8 mouse cellular contexts compared by ENCODE assay signal in genomic region chr2:101679164-101679784, GRCm38 (mm10). TPM values are rescaled to one million over a fixed set of nuclear protein-coding genes. Genes with fewer than 3 reads are reported as not detected.
DNase-seq lines count a peak whose midpoint lies in the region; ATAC-seq and TF ChIP-seq lines count a peak whose summit lies in the region.

No protein-coding gene starts in this region.

- peaks cover 30% of the 10 kb centered on the region for H3K79me2 ChIP-seq in myocyte (ENCODE audit: control insufficient read depth, insufficient read depth)

- H3K36me3 ChIP-seq in heart, embryonic 11.5 days (ENCODE audit: control insufficient read depth, insufficient read depth, low read length), result no peaks in the 10 kb centered on the region
- H3K36me3 ChIP-seq in forebrain, embryonic 14.5 days (ENCODE audit: control insufficient read depth, insufficient read depth, low read length), result peaks cover 6% of the 10 kb centered on the region; the same call in 1 of the 2 replicates
- H3K36me3 ChIP-seq in limb, embryonic 14.5 days (ENCODE audit: control insufficient read depth, insufficient read depth, low read length), result peaks cover under 1% of the 10 kb centered on the region; the same call in 1 of the 2 replicates
- no peaks in the 10 kb centered on the region for H3K36me3 ChIP-seq in myocyte (ENCODE audit: control insufficient read depth, insufficient read depth)

- H3K27me3 ChIP-seq in heart, embryonic 11.5 days (ENCODE audit: control insufficient read depth, insufficient read depth, low read length), result peaks cover 2% of the 10 kb centered on the region; the same call in 1 of the 2 replicates
- no peaks in the 10 kb centered on the region for H3K27me3 ChIP-seq in forebrain, embryonic 14.5 days (replicated peaks; ENCODE audit: control insufficient read depth, insufficient read depth, low read length)
- H3K27me3 ChIP-seq in limb, embryonic 14.5 days (ENCODE audit: control insufficient read depth, insufficient read depth, low read length), result no peaks in the 10 kb centered on the region
- H3K27me3 ChIP-seq in myocyte (ENCODE audit: control insufficient read depth, insufficient read depth, insufficient read length), result peaks cover 17% of the 10 kb centered on the region

- intact Hi-C loops in heart, postnatal 14 days (cut with DNase I), result no loop called here
- intact Hi-C loops in left cerebral cortex, postnatal 4 days (cut with DNase I), result no loop called here

- H3K9ac ChIP-seq in heart, embryonic 11.5 days (ENCODE audit: low read depth, low read length), result peak overlapping the region; percentile 96
- H3K9ac ChIP-seq in forebrain, embryonic 14.5 days (ENCODE audit: low read length), result peak overlapping the region; percentile 94
- H3K9ac ChIP-seq in limb, embryonic 14.5 days (ENCODE audit: low read depth, low read length, severe bottlenecking), result peak overlapping the region; percentile 85

- WGBS in heart, embryonic 11.5 days (ENCODE audit: insufficient replicate concordance), result 8% methylated on average over 15 of the region's 15 CpGs
- WGBS in forebrain, embryonic 14.5 days, result under 1% methylated on average over 15 of the region's 15 CpGs
- WGBS in limb, embryonic 14.5 days, result 7% methylated on average over 15 of the region's 15 CpGs

- no peaks in the 10 kb centered on the region for H3K9me3 ChIP-seq in heart, embryonic 11.5 days (replicated peaks; ENCODE audit: control insufficient read depth, low read length)
- H3K9me3 ChIP-seq in forebrain, embryonic 14.5 days (replicated peaks; ENCODE audit: control insufficient read depth, low read length), result no peaks in the 10 kb centered on the region
- H3K9me3 ChIP-seq in limb, embryonic 14.5 days (ENCODE audit: control insufficient read depth, low read length), result no peaks in the 10 kb centered on the region

- ATAC-seq in heart, embryonic 11.5 days (replicated peaks; ENCODE audit: insufficient number of reproducible peaks, low FRiP score, low TSS enrichment), result no peak
- ATAC-seq in forebrain, embryonic 14.5 days, result no peak
- no peak for ATAC-seq in limb, embryonic 14.5 days (ENCODE audit: low FRiP score, low read depth)

- peaks cover 5% of the 10 kb centered on the region; the same call in 1 of the 2 replicates for H3K4me1 ChIP-seq in heart, embryonic 11.5 days (ENCODE audit: control insufficient read depth, insufficient read depth, low read length)
- peaks cover 7% of the 10 kb centered on the region; the same call in 1 of the 2 replicates for H3K4me1 ChIP-seq in forebrain, embryonic 14.5 days (ENCODE audit: control insufficient read depth, insufficient read depth, low read length)
- peaks cover 6% of the 10 kb centered on the region for H3K4me1 ChIP-seq in limb, embryonic 14.5 days (ENCODE audit: control insufficient read depth, insufficient read depth, low read length)

- peak overlapping the region; percentile 77 for H3K4me3 ChIP-seq in heart, embryonic 11.5 days (ENCODE audit: low read depth, low read length)
- peak overlapping the region; percentile 92 for H3K4me3 ChIP-seq in forebrain, embryonic 14.5 days (ENCODE audit: low read depth, low read length)
- H3K4me3 ChIP-seq in limb, embryonic 14.5 days (replicated peaks; ENCODE audit: low read length), result peak overlapping the region; percentile 94
- peak overlapping the region; percentile 91 for H3K4me3 ChIP-seq in myocyte

- peak overlapping the region; percentile 29 for H3ac ChIP-seq in myocyte (ENCODE audit: control insufficient read depth, insufficient read length)

- TF ChIP-seq POLR2A in limb, embryonic 14.5 days (IDR thresholded peaks at IDR 0.05; ENCODE audit: borderline replicate concordance, extremely low read depth, insufficient read depth, insufficient read length), result no peak
- TF ChIP-seq POLR2A in myocyte (IDR thresholded peaks at IDR 0.05; ENCODE audit: insufficient read length, low read depth), result no peak

- H3K4me2 ChIP-seq in heart, embryonic 11.5 days, result peak overlapping the region; percentile 76
- H3K4me2 ChIP-seq in forebrain, embryonic 14.5 days (ENCODE audit: low read length), result peak overlapping the region; percentile 74
- H3K4me2 ChIP-seq in limb, embryonic 14.5 days (replicated peaks; ENCODE audit: low read depth, low read length, severe bottlenecking), result peak overlapping the region; percentile 83
- H3K4me2 ChIP-seq in myocyte (ENCODE audit: low read depth), result peak overlapping the region; percentile 77

- DNase-seq in heart, postnatal 14 days, result no peak
- DNase-seq in T-cell, adult 2 months (ENCODE audit: low spot score), result peak; percentile 48
- peak; percentile 18 for DNase-seq in forebrain, embryonic 14.5 days (ENCODE audit: low spot score)
- DNase-seq in limb, embryonic 14.5 days (ENCODE audit: low spot score), result no peak
- no peak for DNase-seq in right cerebral cortex, postnatal 14 days
- no peak for DNase-seq in left cerebral cortex, postnatal 4 days

- no peak overlapping the region for H3K27ac ChIP-seq in heart, embryonic 11.5 days (ENCODE audit: low read depth, low read length)
- H3K27ac ChIP-seq in forebrain, embryonic 14.5 days (ENCODE audit: low read depth, low read length), result no peak overlapping the region
- H3K27ac ChIP-seq in limb, embryonic 14.5 days (replicated peaks; ENCODE audit: low read depth, low read length), result no peak overlapping the region

TF ChIP-seq in myocyte, 11 proteins besides CTCF, POLR2A, EP300 and RAD21:
- TF ChIP-seq REST (IDR thresholded peaks at IDR 0.05; ENCODE audit: insufficient read depth, insufficient read length), result no peak
- peak; percentile 41 for TF ChIP-seq USF1 (IDR thresholded peaks at IDR 0.05; ENCODE audit: low read depth)

RNA-seq across cellular contexts. Expression of gene Traf6, which starts 1.0 kb away (rescaled TPM):
- polyA plus RNA-seq in heart, embryonic 11.5 days (2014; fragmentation: Nextera tagmentation; extraction: Ambion mirVana), result 8.3 and 10.2 TPM in 2 replicates
- total RNA-seq in heart, postnatal 14 days (2021), result 10 to 100 TPM; 10.7 to 11.5 TPM
- 12.8 and 13.1 TPM in 2 replicates for polyA plus RNA-seq in forebrain, embryonic 14.5 days (2014; fragmentation: Nextera tagmentation; extraction: Ambion mirVana)
- 13.2 and 14.6 TPM in 2 replicates for polyA plus RNA-seq in limb, embryonic 14.5 days (2012; rRNA removed)
- 12.8 and 13.8 TPM in 2 replicates for polyA plus RNA-seq in limb, embryonic 14.5 days (2014; fragmentation: Nextera tagmentation; extraction: Ambion mirVana)
- polyA plus RNA-seq in myocyte (2012; fragmentation: generic; extraction: Trizol), result 5.4 TPM
- total RNA-seq in left cerebral cortex, postnatal 4 days (2021), result 10 to 100 TPM; 13.9 to 17.7 TPM

RNA-seq across cellular contexts. Expression of gene B230118H07Rik, which starts 29.9 kb away (rescaled TPM):
- polyA plus RNA-seq in heart, embryonic 11.5 days (2014; fragmentation: Nextera tagmentation; extraction: Ambion mirVana), result 44.9 and 47.2 TPM in 2 replicates
- 10 to 100 TPM; 69.2 to 69.8 TPM for total RNA-seq in heart, postnatal 14 days (2021)
- 50.2 and 58.8 TPM in 2 replicates for polyA plus RNA-seq in forebrain, embryonic 14.5 days (2014; fragmentation: Nextera tagmentation; extraction: Ambion mirVana)
- polyA plus RNA-seq in limb, embryonic 14.5 days (2012; rRNA removed), result 14.4 and 22.2 TPM in 2 replicates
- polyA plus RNA-seq in limb, embryonic 14.5 days (2014; fragmentation: Nextera tagmentation; extraction: Ambion mirVana), result 47.3 and 56.2 TPM in 2 replicates
- 18.1 TPM for polyA plus RNA-seq in myocyte (2012; fragmentation: generic; extraction: Trizol)
- total RNA-seq in left cerebral cortex, postnatal 4 days (2021), result 10 to 100 TPM; 21.1 to 24.9 TPM

RNA-seq across cellular contexts. Expression of gene Rag1, which starts 30.0 kb away (rescaled TPM):
- polyA plus RNA-seq in heart, embryonic 11.5 days (2014; fragmentation: Nextera tagmentation; extraction: Ambion mirVana), result 0.14 TPM in 1 of 2 replicates, not detected in the other
- total RNA-seq in heart, postnatal 14 days (2021), result 10 to 100 TPM in 1 of 2 experiments, 1 to 10 TPM in 1; 1.1 to 29.2 TPM
- 0.07 and 0.13 TPM in 2 replicates for polyA plus RNA-seq in forebrain, embryonic 14.5 days (2014; fragmentation: Nextera tagmentation; extraction: Ambion mirVana)
- polyA plus RNA-seq in limb, embryonic 14.5 days (2012; rRNA removed), result 0.14 and 0.20 TPM in 2 replicates
- 0.15 and 0.29 TPM in 2 replicates for polyA plus RNA-seq in limb, embryonic 14.5 days (2014; fragmentation: Nextera tagmentation; extraction: Ambion mirVana)
- polyA plus RNA-seq in myocyte (2012; fragmentation: generic; extraction: Trizol), result not detected
- under 1 TPM; 0.42 to 0.44 TPM for total RNA-seq in left cerebral cortex, postnatal 4 days (2021)

RNA-seq across cellular contexts. Expression of gene Rag2, which starts 54.8 kb away (rescaled TPM):
- not detected in 2 replicates for polyA plus RNA-seq in heart, embryonic 11.5 days (2014; fragmentation: Nextera tagmentation; extraction: Ambion mirVana)
- 1 to 10 TPM in 1 of 2 experiments, under 1 TPM in 1; 0.14 to 2.4 TPM for total RNA-seq in heart, postnatal 14 days (2021)
- 0.14 TPM in 1 of 2 replicates, not detected in the other for polyA plus RNA-seq in forebrain, embryonic 14.5 days (2014; fragmentation: Nextera tagmentation; extraction: Ambion mirVana)
- polyA plus RNA-seq in limb, embryonic 14.5 days (2012; rRNA removed), result 0.04 TPM in 1 of 2 replicates, not detected in the other
- 0.17 TPM in 1 of 2 replicates, not detected in the other for polyA plus RNA-seq in limb, embryonic 14.5 days (2014; fragmentation: Nextera tagmentation; extraction: Ambion mirVana)
- not detected for polyA plus RNA-seq in myocyte (2012; fragmentation: generic; extraction: Trizol)
- not detected for total RNA-seq in left cerebral cortex, postnatal 4 days (2021)

Comparison
In these comparisons a context has a peak if more than half of its experiments do, and no peak if none do; other contexts are left out.
1. DNase-seq: peak in T-cell, adult 2 months (single experiment) and forebrain, embryonic 14.5 days (single experiment); none in heart, postnatal 14 days (0 of 2), limb, embryonic 14.5 days (single experiment), right cerebral cortex, postnatal 14 days (single experiment) and left cerebral cortex, postnatal 4 days (single experiment).
2. Peak in every context shown above with its lines, with median percentiles within 50 percentile points of each other: H3K4me2 ChIP-seq, H3K4me3 ChIP-seq and H3K9ac ChIP-seq.